In genomic region chr5:64196866-64197321, GRCm38 (mm10) we compare ENCODE assay signal across 10 mouse cellular contexts. TPM values are rescaled to one million over a fixed set of nuclear protein-coding genes. Genes with fewer than 3 reads are reported as not detected.
DNase-seq lines count a peak whose midpoint lies in the region; ATAC-seq and TF ChIP-seq lines count a peak whose summit lies in the region.
"Had no signal": no experiment of that assay in that cellular context is flagged by ENCODE, and none has a peak within 500 bp of the region (broad histone marks: within the 10 kb centered on the region; RNA-seq: fewer than 3 reads in every experiment).

No protein-coding gene starts in this region.

- TF ChIP-seq CTCF in Patski (IDR thresholded peaks at IDR 0.05) = no peak
- no peak for TF ChIP-seq CTCF in kidney, postnatal 0 days (IDR thresholded peaks at IDR 0.05; ENCODE audit: low read depth)

- no peak overlapping the region for H3K9ac ChIP-seq in heart, embryonic 15.5 days
- H3K9ac ChIP-seq in kidney, postnatal 0 days (ENCODE audit: low read depth, low read length) = no peak overlapping the region
- H3K9ac ChIP-seq: midbrain, embryonic 12.5 days had no signal

- no peak overlapping the region for H3K4me2 ChIP-seq in heart, embryonic 15.5 days
- no peak overlapping the region for H3K4me2 ChIP-seq in kidney, postnatal 0 days (ENCODE audit: low read length)
- H3K4me2 ChIP-seq: midbrain, embryonic 12.5 days had no signal

- CTCF ChIA-PET in Patski (lab: Charles Lee) = interaction anchor here (1.0 to 2.0 kb wide), 3 partner anchors 23 to 78 kb away, joined by 3 to 7 read pairs (median 4); no protein-coding TSS in a partner anchor

- H3K36me3 ChIP-seq in heart, embryonic 15.5 days = no peaks in the 10 kb centered on the region
- no peaks in the 10 kb centered on the region for H3K36me3 ChIP-seq in kidney, postnatal 0 days (ENCODE audit: insufficient read depth, low read length)
- H3K36me3 ChIP-seq: midbrain, embryonic 12.5 days had no signal

- POLR2A ChIA-PET in Patski (lab: Charles Lee) = interaction anchor here (1.1 kb wide), 1 partner anchor 37 kb away, joined by 3 read pairs; no protein-coding TSS in a partner anchor

- no peak overlapping the region for H3K4me3 ChIP-seq in heart, embryonic 15.5 days
- no peak overlapping the region for H3K4me3 ChIP-seq in kidney, postnatal 0 days (replicated peaks; ENCODE audit: low read depth, low read length)
- H3K4me3 ChIP-seq: midbrain, embryonic 12.5 days had no signal

- peaks cover 7% of the 10 kb centered on the region; the same call in 1 of the 2 replicates for H3K4me1 ChIP-seq in heart, embryonic 15.5 days (replicated peaks)
- 0 out of 2 replicates have a peak, but pooled peaks cover 7% of the 10 kb centered on the region for H3K4me1 ChIP-seq in kidney, postnatal 0 days (replicated peaks; ENCODE audit: insufficient read depth, low read length)
- H3K4me1 ChIP-seq: midbrain, embryonic 12.5 days had no signal

- peak; percentile 53 for ATAC-seq in heart, embryonic 15.5 days (replicated peaks; ENCODE audit: insufficient number of reproducible peaks, insufficient read depth, low FRiP score, low read depth)
- ATAC-seq in Patski = peak; percentile 33
- ATAC-seq in kidney, postnatal 0 days (replicated peaks; ENCODE audit: low FRiP score, low read depth) = 0 out of 2 replicates have a peak, but pooled peaks have one; percentile 27

- no peaks in the 10 kb centered on the region for H3K27me3 ChIP-seq in heart, embryonic 15.5 days
- H3K27me3 ChIP-seq in Patski = no peaks in the 10 kb centered on the region
- no peaks in the 10 kb centered on the region for H3K27me3 ChIP-seq in kidney, postnatal 0 days (ENCODE audit: insufficient read depth, low read length)
- H3K27me3 ChIP-seq: midbrain, embryonic 12.5 days had no signal

- WGBS in heart, embryonic 15.5 days = 66% methylated on average over 5 of the region's 5 CpGs
- WGBS in kidney, postnatal 0 days = 45% methylated on average over 5 of the region's 5 CpGs

- H3K27ac ChIP-seq in heart, embryonic 15.5 days = peak overlapping the region; percentile 5; the same call in 1 of the 2 replicates
- H3K27ac ChIP-seq in kidney, postnatal 0 days = 0 out of 2 replicates have a peak overlapping the region, but pooled peaks have one; percentile 36
- H3K27ac ChIP-seq: midbrain, embryonic 12.5 days had no signal

- H3K9me3 ChIP-seq in heart, embryonic 15.5 days (replicated peaks) = no peaks in the 10 kb centered on the region
- no peaks in the 10 kb centered on the region for H3K9me3 ChIP-seq in kidney, postnatal 0 days (replicated peaks; ENCODE audit: low read length)
- H3K9me3 ChIP-seq: midbrain, embryonic 12.5 days had no signal

- DNase-seq in heart, adult 9 months (ENCODE audit: low spot score in 2 of 2) = no peak
- peak; percentile 52 for DNase-seq in 416B (ENCODE audit: low read depth)
- DNase-seq in Patski (ENCODE audit: low read depth, low spot score) = peak; percentile 49
- peak; percentile 68 for DNase-seq in kidney, postnatal 0 days (ENCODE audit: low spot score)
- no peak for DNase-seq in embryo, embryonic 9.5 days (ENCODE audit: extremely low spot score)
- no peak for DNase-seq in ovary, postnatal 14 days (ENCODE audit: low spot score)
- DNase-seq: layer of hippocampus, adult 9-11 months; liver had no signal

- in situ Hi-C loops in Patski (cut with MboI; ENCODE audit: low pct_unique_long_range_greater_than_20kb) = loop anchor here (10.0 kb wide), 1 partner anchor 148 kb away; no protein-coding TSS in a partner anchor

RNA-seq across cellular contexts. Expression of gene Tbc1d1, which starts 40.8 kb away (rescaled TPM):
- polyA plus RNA-seq in heart, embryonic 15.5 days (2015; fragmentation: Nextera tagmentation; extraction: Ambion mirVana) = 23.0 and 26.2 TPM in 2 replicates
- polyA plus RNA-seq in Patski (2021) = 45.9 TPM
- 26.2 and 29.8 TPM in 2 replicates for polyA plus RNA-seq in kidney, postnatal 0 days (2015; fragmentation: Nextera tagmentation; extraction: Ambion mirVana)

Comparison
In these comparisons a context has a peak if more than half of its experiments do, and no peak if none do; other contexts are left out.
1. DNase-seq: peak in 416B (single experiment), Patski (single experiment) and kidney, postnatal 0 days (single experiment); none in heart, adult 9 months (0 of 2), embryo, embryonic 9.5 days (single experiment) and ovary, postnatal 14 days (single experiment).
2. Peak in every context shown above with its lines, with median percentiles within 50 percentile points of each other: ATAC-seq.